Mouse (Mus musculus) embryonic facial prominence, embryonic 10.5 days (tissue): ENCODE data around the gene Rffl. TPM values are rescaled to one million over a fixed set of nuclear protein-coding genes. Genes with fewer than 3 reads are reported as not detected.

ENCODE experiments used
- DNase-seq: peaks from one replicate; pipeline ENCODE4 v3.0.0-alpha.2; 2017; ENCODE audit warnings: low spot score
- H3K27ac ChIP-seq: fragments of 300-500 bp; sonication (generic); replicated peaks from 2 replicates; pipeline ENCODE4 v1.5.1; 2016; ENCODE audit warnings: mild to moderate bottlenecking
- H3K27me3 ChIP-seq: fragments of 300-500 bp; sonication (generic); replicated peaks from 2 replicates; pipeline ENCODE4 v1.6.1; 2016; ENCODE audit warnings: low read depth, mild to moderate bottlenecking; ENCODE audit not compliant: poor library complexity, severe bottlenecking
- H3K36me3 ChIP-seq: fragments of 300-500 bp; sonication (generic); replicated peaks from 2 replicates; pipeline ENCODE4 v1.6.1; 2016; ENCODE audit warnings: mild to moderate bottlenecking, moderate library complexity
- H3K4me1 ChIP-seq: fragments of 300-500 bp; sonication (generic); 2 replicates; pipeline ENCODE4 v1.6.1; 2016
- H3K4me3 ChIP-seq: fragments of 300-500 bp; sonication (generic); 2 replicates; pipeline ENCODE4 v1.5.1; 2016; ENCODE audit warnings: mild to moderate bottlenecking, moderate library complexity
- H3K9me3 ChIP-seq: fragments of 300-500 bp; sonication (generic); 2 replicates; pipeline ENCODE4 v1.6.1; 2016; ENCODE audit warnings: mild to moderate bottlenecking
- WGBS: fragments of 180-500 bp; shearing (Covaris S2); methylation state at CpG from one replicate; pipeline ENCODE4 v1.1.7; 2016; 5-methylcytosine and 5-hydroxymethylcytosine counted together
- polyA plus RNA-seq: library from polyadenylated mRNA; unstranded; fragments of >200 nt; fragmentation: Nextera tagmentation; extraction: Ambion mirVana; gene quantifications from 2 replicates; pipeline ENCODE4 v1.2.1, GENCODE M21; 2016

Gene Rffl
- polyA plus RNA-seq, 1 experiment from 2014 or later, result 11.5 TPM

GRCm38 (mm10) chr11:82782197-82782596, 88.8 kb downstream of the Rffl start:
- peak overlapping the region; percentile 98 for H3K27ac ChIP-seq
- 52% methylated on average over 6 of the region's 6 CpGs for WGBS

GRCm38 (mm10) chr11:82780983-82781903, 89.8 kb downstream of the Rffl start, which contains the start of gene Lig3:
Lig3 (plus strand) TSS chr11:82781108.
- no peaks in the 10 kb centered on the region for H3K9me3 ChIP-seq
- peak within 1 kb of the TSS; percentile 98 for H3K27ac ChIP-seq
- under 1% methylated on average over 90 of the region's 90 CpGs for WGBS
- DNase-seq, result peak; percentile 95
- no peaks in the 10 kb centered on the region for H3K27me3 ChIP-seq
- H3K4me3 ChIP-seq, result peak within 1 kb of the TSS; percentile 95
- H3K36me3 ChIP-seq, result peaks cover 32% of the 10 kb centered on the region
- H3K4me1 ChIP-seq, result peaks cover 21% of the 10 kb centered on the region

More at GRCm38 (mm10) chr11:82782197-82782596, 88.8 kb downstream of the Rffl start:
- H3K4me1 ChIP-seq, result peaks cover 21% of the 10 kb centered on the region
- peaks cover 41% of the 10 kb centered on the region for H3K36me3 ChIP-seq
- no peaks in the 10 kb centered on the region for H3K9me3 ChIP-seq
- no peaks in the 10 kb centered on the region for H3K27me3 ChIP-seq
- no peak for DNase-seq
- peak overlapping the region; percentile 95 for H3K4me3 ChIP-seq

GRCm38 (mm10) chr11:82780134-82780533, 90.9 kb downstream of the Rffl start:
- no peak for DNase-seq
- H3K4me3 ChIP-seq, result peak overlapping the region; percentile 95
- no peaks in the 10 kb centered on the region for H3K27me3 ChIP-seq
- H3K9me3 ChIP-seq, result no peaks in the 10 kb centered on the region
- WGBS, result 59% methylated on average over 5 of the region's 5 CpGs
- H3K27ac ChIP-seq, result peak overlapping the region; percentile 98
- peaks cover 21% of the 10 kb centered on the region for H3K4me1 ChIP-seq
- peaks cover 21% of the 10 kb centered on the region for H3K36me3 ChIP-seq

GRCm38 (mm10) chr11:82764438-82764924, 106.5 kb downstream of the Rffl start:
- no peaks in the 10 kb centered on the region for H3K27me3 ChIP-seq
- H3K36me3 ChIP-seq, result peaks cover 25% of the 10 kb centered on the region
- H3K9me3 ChIP-seq, result no peaks in the 10 kb centered on the region
- peaks cover 22% of the 10 kb centered on the region for H3K4me1 ChIP-seq
- peak overlapping the region; percentile 96 for H3K4me3 ChIP-seq
- no peak for DNase-seq
- H3K27ac ChIP-seq, result peak overlapping the region; percentile 87
- under 1% methylated on average over 28 of the region's 28 CpGs for WGBS

GRCm38 (mm10) chr11:82763742-82764437, 107.1 kb downstream of the Rffl start, which contains the start of the genes Cct6b and Zfp830:
Cct6b (minus strand) TSS chr11:82764321.
Zfp830 (plus strand) TSS chr11:82764345.
- under 1% methylated on average over 44 of the region's 44 CpGs for WGBS
- no peaks in the 10 kb centered on the region for H3K27me3 ChIP-seq

GRCm38 (mm10) chr11:82763261-82763660, 107.7 kb downstream of the Rffl start:
- Histone ChIP-seq H3K27me3 (no peaks in the 10 kb centered on the region), H3K36me3 (peaks cover 14% of the 10 kb centered on the region), H3K9me3 (no peaks in the 10 kb centered on the region), H3K4me1 (peaks cover 22% of the 10 kb centered on the region), H3K4me3 (peak overlapping the region; percentile 96), H3K27ac (peak overlapping the region; percentile 87)
- DNase-seq, result no peak
- 13% methylated on average over 4 of the region's 4 CpGs for WGBS

More at GRCm38 (mm10) chr11:82763742-82764437, 107.1 kb downstream of the Rffl start, which contains the start of the genes Cct6b and Zfp830:
- Histone ChIP-seq H3K36me3 (peaks cover 20% of the 10 kb centered on the region), H3K9me3 (no peaks in the 10 kb centered on the region), H3K4me3 (peak within 1 kb of the TSS; percentile 96), H3K4me1 (peaks cover 22% of the 10 kb centered on the region), H3K27ac (peak within 1 kb of the TSS; percentile 87)
- peak; percentile 94 for DNase-seq

- Histone ChIP-seq H3K27me3 (no peaks in the 10 kb centered on the region), H3K9me3 (no peaks in the 10 kb centered on the region), H3K4me1 (peaks cover 22% of the 10 kb centered on the region), H3K36me3 (peaks cover 11% of the 10 kb centered on the region), H3K27ac (no peak overlapping the region), H3K4me3 (no peak overlapping the region)
- no peak for DNase-seq
- 88% methylated on average over 6 of the region's 6 CpGs for WGBS
Observed at GRCm38 (mm10) chr11:82762286-82762829, 108.7 kb downstream of the Rffl start.

GRCm38 (mm10) chr11:82755919-82756318, 115.1 kb downstream of the Rffl start:
- Histone ChIP-seq H3K4me3 (no peak overlapping the region), H3K9me3 (no peaks in the 10 kb centered on the region), H3K4me1 (no peaks in the 10 kb centered on the region), H3K27ac (no peak overlapping the region), H3K27me3 (no peaks in the 10 kb centered on the region), H3K36me3 (no peaks in the 10 kb centered on the region)
- WGBS, result 92% methylated on average over 1 of the region's 1 CpGs
- DNase-seq, result no peak

Other genes with a start within 250 kb of the Rffl start
- gene Cct6b, start 106.9 kb downstream of the Rffl start, polyA plus RNA-seq, result 0.19 and 0.47 TPM in 2 replicates
- gene Zfp830, start 106.9 kb downstream of the Rffl start, polyA plus RNA-seq, result 38.8 and 39.5 TPM in 2 replicates
- 43.8 and 48.7 TPM in 2 replicates for gene Lig3, start 90.1 kb downstream of the Rffl start, polyA plus RNA-seq
- gene Rad51d, start 19.4 kb upstream of the Rffl start, polyA plus RNA-seq, result 13.7 and 14.7 TPM in 2 replicates
- 0.26 and 0.35 TPM in 2 replicates for gene Fndc8, start 20.9 kb upstream of the Rffl start, polyA plus RNA-seq
- gene Nle1, start 37.2 kb upstream of the Rffl start, polyA plus RNA-seq, result 41.2 and 45.6 TPM in 2 replicates
- 0.32 and 0.91 TPM in 2 replicates for gene Unc45b, start 39.3 kb upstream of the Rffl start, polyA plus RNA-seq
- 0.26 and 0.31 TPM in 2 replicates for gene Slfn5, start 80.1 kb upstream of the Rffl start, polyA plus RNA-seq
- 11.5 and 13.8 TPM in 2 replicates for gene Slfn9, start 120.6 kb upstream of the Rffl start, polyA plus RNA-seq
- 0.11 and 0.14 TPM in 2 replicates for gene Slfn8, start 149.6 kb upstream of the Rffl start, polyA plus RNA-seq
- gene Slfn2, start 193.9 kb upstream of the Rffl start, polyA plus RNA-seq, result 0.64 and 0.97 TPM in 2 replicates
- not detected in 2 replicates for gene Slfn1, start 245.6 kb upstream of the Rffl start, polyA plus RNA-seq